8 mouse cellular contexts compared by ENCODE assay signal in the genomic region with DNA sequence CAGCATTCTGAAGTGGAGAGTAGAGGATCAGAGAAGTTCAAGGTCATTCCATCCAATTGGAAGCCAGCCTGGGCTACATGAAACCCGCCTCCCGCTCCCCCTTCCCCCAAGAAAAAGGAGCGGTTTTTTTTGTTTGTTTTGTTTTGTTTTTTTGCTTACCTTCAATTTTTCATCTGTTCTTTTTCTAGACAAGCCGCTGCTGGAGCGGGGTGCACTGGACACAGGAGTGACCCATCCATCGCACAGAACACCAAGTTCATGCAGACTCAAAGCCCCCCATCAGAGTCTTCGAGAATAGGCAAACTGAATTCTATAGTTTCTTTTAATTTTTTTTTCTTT. TPM values are rescaled to one million over a fixed set of nuclear protein-coding genes. Genes with fewer than 3 reads are reported as not detected.
DNase-seq lines count a peak whose midpoint lies in the region; ATAC-seq and TF ChIP-seq lines count a peak whose summit lies in the region.

No protein-coding gene starts in this region.

- H3K9ac ChIP-seq in embryonic facial prominence, embryonic 15.5 days, result peak overlapping the region; percentile 90
- peak overlapping the region; percentile 90 for H3K9ac ChIP-seq in limb, embryonic 11.5 days (ENCODE audit: low read length)
- peak overlapping the region; percentile 95 for H3K9ac ChIP-seq in neural tube, embryonic 15.5 days (replicated peaks)

- ATAC-seq in embryonic facial prominence, embryonic 15.5 days (ENCODE audit: insufficient number of reproducible peaks, low FRiP score, low TSS enrichment, low read depth), result no peak; the same call in 1 of the 2 replicates
- peak; percentile 20; the same call in 1 of the 2 replicates for ATAC-seq in limb, embryonic 11.5 days (ENCODE audit: insufficient number of reproducible peaks, low FRiP score, low TSS enrichment, low read depth)
- ATAC-seq in neural tube, embryonic 15.5 days (ENCODE audit: low FRiP score), result no peak

- peaks cover 5% of the 10 kb centered on the region; the same call in 1 of the 2 replicates for H3K4me1 ChIP-seq in lung, adult 2 months (ENCODE audit: control insufficient read depth, insufficient read depth, low read length)
- H3K4me1 ChIP-seq in embryonic facial prominence, embryonic 15.5 days, result peaks cover 45% of the 10 kb centered on the region
- H3K4me1 ChIP-seq in limb, embryonic 11.5 days (ENCODE audit: control insufficient read depth, insufficient read depth, low read length), result peaks cover 20% of the 10 kb centered on the region; the same call in 1 of the 2 replicates
- H3K4me1 ChIP-seq in neural tube, embryonic 15.5 days, result peaks cover 45% of the 10 kb centered on the region

- H3K4me2 ChIP-seq in embryonic facial prominence, embryonic 15.5 days (replicated peaks), result peak overlapping the region; percentile 52
- H3K4me2 ChIP-seq in limb, embryonic 11.5 days (ENCODE audit: low read depth, severe bottlenecking), result peak overlapping the region; percentile 91
- peak overlapping the region; percentile 98 for H3K4me2 ChIP-seq in neural tube, embryonic 15.5 days

- H3K27ac ChIP-seq in embryonic facial prominence, embryonic 15.5 days (replicated peaks), result peak overlapping the region; percentile 98
- H3K27ac ChIP-seq in limb, embryonic 11.5 days (replicated peaks; ENCODE audit: low read depth, low read length), result peak overlapping the region; percentile 95
- peak overlapping the region; percentile 98 for H3K27ac ChIP-seq in neural tube, embryonic 15.5 days (replicated peaks)

- 11% methylated on average over 7 of the region's 7 CpGs for WGBS in lung, adult 2 months
- WGBS in embryonic facial prominence, embryonic 15.5 days, result 9% methylated on average over 7 of the region's 7 CpGs
- WGBS in limb, embryonic 11.5 days, result 16% methylated on average over 7 of the region's 7 CpGs
- WGBS in neural tube, embryonic 15.5 days, result 14% methylated on average over 7 of the region's 7 CpGs

- no peaks in the 10 kb centered on the region for H3K36me3 ChIP-seq in embryonic facial prominence, embryonic 15.5 days
- peaks cover 2% of the 10 kb centered on the region; the same call in 1 of the 2 replicates for H3K36me3 ChIP-seq in limb, embryonic 11.5 days (ENCODE audit: control insufficient read depth, insufficient read depth, low read length)
- no peaks in the 10 kb centered on the region for H3K36me3 ChIP-seq in neural tube, embryonic 15.5 days

- no peak for TF ChIP-seq POLR2A in lung, adult 2 months (IDR thresholded peaks at IDR 0.05; ENCODE audit: borderline replicate concordance, extremely low read depth, low read depth, low read length)

- no peaks in the 10 kb centered on the region for H3K27me3 ChIP-seq in embryonic facial prominence, embryonic 15.5 days
- H3K27me3 ChIP-seq in limb, embryonic 11.5 days (ENCODE audit: control insufficient read depth, insufficient read depth, low read length), result no peaks in the 10 kb centered on the region
- no peaks in the 10 kb centered on the region for H3K27me3 ChIP-seq in neural tube, embryonic 15.5 days (replicated peaks)

- H3K9me3 ChIP-seq in embryonic facial prominence, embryonic 15.5 days (replicated peaks), result no peaks in the 10 kb centered on the region
- no peaks in the 10 kb centered on the region for H3K9me3 ChIP-seq in limb, embryonic 11.5 days (ENCODE audit: control insufficient read depth, low read length)
- H3K9me3 ChIP-seq in neural tube, embryonic 15.5 days (replicated peaks), result no peaks in the 10 kb centered on the region

- peak overlapping the region; percentile 79 for H3K4me3 ChIP-seq in lung, adult 2 months (replicated peaks; ENCODE audit: extremely low read depth, low read depth, low read length)
- H3K4me3 ChIP-seq in embryonic facial prominence, embryonic 15.5 days (replicated peaks), result peak overlapping the region; percentile 87
- peak overlapping the region; percentile 91 for H3K4me3 ChIP-seq in limb, embryonic 11.5 days (ENCODE audit: low read depth, low read length)
- peak overlapping the region; percentile 92 for H3K4me3 ChIP-seq in neural tube, embryonic 15.5 days (replicated peaks)

- DNase-seq in lung, adult 2 months, result no peak
- no peak for DNase-seq in lung, postnatal 25 days (ENCODE audit: low spot score)
- no peak for DNase-seq in limb, embryonic 11.5 days (ENCODE audit: low spot score)
- DNase-seq in urinary bladder, postnatal 25 days (ENCODE audit: low spot score), result no peak
- DNase-seq in cerebellum, adult 11-12 months, result no peak
- DNase-seq in spleen, adult 12 weeks (ENCODE audit: low spot score), result no peak

- no peak for TF ChIP-seq CTCF in lung, adult 2 months (IDR thresholded peaks at IDR 0.05; ENCODE audit: insufficient read depth, low read length)

RNA-seq across cellular contexts. Expression of a gene that starts 0.9 kb away (rescaled TPM):
- 58.5 and 64.0 TPM in 2 replicates for polyA plus RNA-seq in lung, adult 2 months (2012; rRNA removed)
- 24.8 and 26.8 TPM in 2 replicates for polyA plus RNA-seq in embryonic facial prominence, embryonic 15.5 days (2015; fragmentation: Nextera tagmentation; extraction: Ambion mirVana)
- 20.2 and 22.7 TPM in 2 replicates for polyA plus RNA-seq in limb, embryonic 11.5 days (2014; fragmentation: Nextera tagmentation; extraction: Ambion mirVana)
- 11.5 and 13.4 TPM in 2 replicates for polyA plus RNA-seq in neural tube, embryonic 15.5 days (2015; fragmentation: Nextera tagmentation; extraction: Ambion mirVana)
